Mouse (Mus musculus) ES-Bruce4 (cell line): ENCODE data around the gene Siva1.

Experiments
- CTCF ChIP-seq: IDR thresholded peaks from one replicate; pipeline ENCODE4 v1.8.1; 2011; ENCODE audit warnings: low read depth, low read length
- EP300 ChIP-seq: IDR thresholded peaks from 2 replicates; pipeline ENCODE4 v1.6.1; 2011; ENCODE audit warnings: low read depth, low read length; ENCODE audit not compliant: insufficient read depth
- POLR2A ChIP-seq: IDR thresholded peaks from one replicate; pipeline ENCODE4 v1.8.1; 2011; ENCODE audit warnings: low read length; ENCODE audit not compliant: insufficient read depth

DNA sequence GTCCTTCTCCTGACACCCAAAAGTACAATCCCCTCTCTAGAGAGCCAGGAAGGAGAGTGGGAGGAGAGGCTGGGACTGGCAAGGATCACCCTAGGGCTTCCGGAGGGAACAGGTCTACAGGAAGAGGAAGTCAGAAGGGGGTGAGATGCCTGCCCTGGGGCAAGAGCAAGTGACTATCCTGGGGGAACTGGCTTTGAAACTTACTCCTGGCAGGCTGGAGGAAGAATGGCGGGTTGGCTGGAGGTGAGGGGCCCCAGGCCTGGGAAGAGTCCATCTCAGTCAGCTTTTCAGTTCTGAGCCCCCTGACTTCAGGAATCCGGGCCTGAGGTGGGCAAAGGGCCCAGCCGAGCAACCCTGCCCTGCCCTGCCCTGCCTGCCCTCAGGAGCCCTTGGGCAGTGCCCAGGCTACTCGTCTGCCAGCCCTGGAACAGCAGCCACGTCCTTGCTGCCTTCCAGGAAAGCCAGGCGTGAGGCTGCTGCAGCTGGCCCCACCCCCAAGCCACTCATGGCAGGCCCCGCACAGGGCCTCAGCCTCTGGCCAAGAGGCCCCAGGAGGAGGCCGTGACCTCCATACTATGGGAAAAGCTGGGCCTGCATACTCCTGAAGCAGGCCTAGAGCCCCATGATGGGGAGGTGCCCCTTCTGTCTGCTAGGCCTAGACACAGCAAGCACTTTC lies 26.4 kb downstream of the Siva1 start:
- TF ChIP-seq POLR2A (no peak), CTCF (no peak), EP300 (no peak)
